Mouse (Mus musculus) cerebellum, adult 2 months (tissue): Measurements from ENCODE around the gene Rph3a. TPM values are rescaled to one million over a fixed set of nuclear protein-coding genes. Genes with fewer than 3 reads are reported as not detected.

Experiments used
- DNase-seq, 2 experiments: peaks; one replicate each; pipeline ENCODE4 v3.0.0; 2021
- H3K27ac ChIP-seq: fragments of 200-500 bp; 2 replicates; pipeline ENCODE4 v1.5.1; 2012; ENCODE audit warnings: low read length, control low read depth, inconsistent platforms; ENCODE audit not compliant: insufficient read depth
- H3K27me3 ChIP-seq: fragments of 200-500 bp; 2 replicates; pipeline ENCODE4 v1.6.1; 2012; ENCODE audit warnings: inconsistent platforms, mild to moderate bottlenecking, low read length, moderate library complexity; ENCODE audit not compliant: control insufficient read depth, insufficient read depth
- H3K4me1 ChIP-seq: fragments of 200-500 bp; 2 replicates; pipeline ENCODE4 v1.6.1; 2011; ENCODE audit warnings: low read length; ENCODE audit not compliant: control insufficient read depth, insufficient read depth
- H3K4me3 ChIP-seq: fragments of 200-500 bp; replicated peaks from 2 replicates; pipeline ENCODE3; 2011; ENCODE audit warnings: mild to moderate bottlenecking, low read depth, low read length, control low read depth; ENCODE audit not compliant: insufficient read depth
- CTCF ChIP-seq: fragments of 200-500 bp; IDR thresholded peaks from 2 replicates; pipeline ENCODE4 v1.5.1; 2011; ENCODE audit warnings: low read depth, mild to moderate bottlenecking, control low read depth, low read length, moderate library complexity, borderline replicate concordance; ENCODE audit not compliant: insufficient read depth
- POLR2A ChIP-seq: fragments of 200-500 bp; IDR thresholded peaks from 2 replicates; pipeline ENCODE4 v1.6.1; 2011; ENCODE audit warnings: low read length, control low read depth, borderline replicate concordance; ENCODE audit not compliant: insufficient read depth
- WGBS: fragments of 180-500 bp; shearing (Covaris S2); methylation state at CpG from one replicate; pipeline ENCODE4 v1.1.7; 2018; 5-methylcytosine and 5-hydroxymethylcytosine counted together
- polyA plus RNA-seq: library from polyadenylated mRNA; depleted of rRNA; stranded (reverse); fragments of >200 nt; gene quantifications from 2 replicates; pipeline ENCODE4 v1.2.3, GENCODE M21; 2012; rRNA removed

The Rph3a gene
- polyA plus RNA-seq, 1 experiment, result 277 TPM

DNA sequence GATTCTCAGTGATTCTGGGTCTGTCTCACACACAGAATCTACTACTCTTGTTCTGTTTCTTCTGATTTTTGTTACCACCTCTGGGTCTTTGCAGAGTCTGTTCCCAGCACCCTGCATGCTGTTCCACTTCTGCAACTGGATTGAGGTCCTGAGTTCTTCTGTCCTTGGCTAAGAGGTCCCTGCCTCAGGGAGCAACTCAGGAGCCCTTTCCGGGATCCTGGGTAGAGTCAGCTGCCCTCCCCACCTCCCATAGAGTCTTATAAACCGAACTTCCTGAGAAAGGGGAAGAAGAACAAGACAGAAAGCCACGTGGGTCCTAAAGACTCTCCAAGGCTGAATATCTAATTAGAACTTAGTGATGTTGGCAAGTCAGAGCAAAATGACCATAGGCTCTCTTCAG lies 118.9 kb downstream of the Rph3a start:
- DNase-seq, result no peak
- TF ChIP-seq POLR2A (no peak), CTCF (no peak)
- 38% methylated on average over 3 of the region's 3 CpGs for WGBS
- Histone ChIP-seq H3K4me3 (no peak overlapping the region), H3K27ac (no peak overlapping the region), H3K27me3 (no peaks in the 10 kb centered on the region), H3K4me1 (peaks cover 3% of the 10 kb centered on the region; the same call in 1 of the 2 replicates)

Other genes with a start within 250 kb of the Rph3a start
- gene Oas3, start 232.4 kb downstream of the Rph3a start, polyA plus RNA-seq, result 0.08 TPM in 2 replicates
- gene Oas1e, start 214.6 kb downstream of the Rph3a start, polyA plus RNA-seq, result not detected in 2 replicates
- 1.2 and 2.0 TPM in 2 replicates for gene Oas1c, start 197.6 kb downstream of the Rph3a start, polyA plus RNA-seq
- gene Oas1f, start 162.7 kb downstream of the Rph3a start, polyA plus RNA-seq, result not detected in 2 replicates
- not detected in 2 replicates for gene Oas1h, start 148.7 kb downstream of the Rph3a start, polyA plus RNA-seq
- 0.35 and 0.47 TPM in 2 replicates for gene Oas1g, start 122.5 kb downstream of the Rph3a start, polyA plus RNA-seq
- 1.6 and 1.9 TPM in 2 replicates for gene Oas1a, start 102.6 kb downstream of the Rph3a start, polyA plus RNA-seq
- not detected in 2 replicates for gene Oas1d, start 95.6 kb downstream of the Rph3a start, polyA plus RNA-seq
- 89.0 and 91.8 TPM in 2 replicates for gene Ptpn11, start 181.3 kb upstream of the Rph3a start, polyA plus RNA-seq
- 363 and 400 TPM in 2 replicates for gene Rpl6, start 194.4 kb upstream of the Rph3a start, polyA plus RNA-seq
- gene Hectd4, start 210.1 kb upstream of the Rph3a start, polyA plus RNA-seq, result 81.2 and 86.4 TPM in 2 replicates